Comparison of ENCODE assay signal across 8 mouse cellular contexts in genomic region chr17:25016292-25017132, GRCm38 (mm10). TPM values are rescaled to one million over a fixed set of nuclear protein-coding genes. Genes with fewer than 3 reads are reported as not detected.
DNase-seq lines count a peak whose midpoint lies in the region; ATAC-seq lines count a peak whose summit lies in the region.

No protein-coding gene starts in this region.

- ATAC-seq in hindbrain, embryonic 14.5 days (ENCODE audit: low FRiP score) = peak; percentile 89

- intact Hi-C loops in left cerebral cortex, postnatal 10 days (cut with DNase I) = no loop called here

- peak overlapping the region; percentile 71 for H3K9ac ChIP-seq in hindbrain, embryonic 14.5 days

- peaks cover 16% of the 10 kb centered on the region for H3K4me1 ChIP-seq in hindbrain, embryonic 14.5 days (replicated peaks; ENCODE audit: control insufficient read depth, insufficient read depth, low read length)
- H3K4me1 ChIP-seq in megakaryocyte, embryonic 14.5 days = peaks cover 37% of the 10 kb centered on the region

- peak overlapping the region; percentile 72 for H3K27ac ChIP-seq in hindbrain, embryonic 14.5 days

- H3K4me2 ChIP-seq in hindbrain, embryonic 14.5 days (replicated peaks) = peak overlapping the region; percentile 95

- WGBS in hindbrain, embryonic 14.5 days = under 1% methylated on average over 55 of the region's 55 CpGs

- peak; percentile 87 for DNase-seq in R1 (ENCODE audit: low read depth, low spot score)
- peak; percentile 42 for DNase-seq in cerebellum, adult 9-11 months
- DNase-seq in frontal cortex, postnatal 25 days (ENCODE audit: low spot score in 2 of 2) = peak; percentile 49 to 72
- DNase-seq in hindbrain, embryonic 14.5 days (ENCODE audit: low spot score) = no peak
- peak; percentile 66 to 86 for DNase-seq in left cerebral cortex, postnatal 10 days (ENCODE audit: extremely low spot score in 1 of 2, low spot score in 2 of 2)
- peak; percentile 81 for DNase-seq in right cerebral cortex, adult 18-20 months
- DNase-seq in urinary bladder, postnatal 25 days (ENCODE audit: low spot score) = peak; percentile 55

- H3K27me3 ChIP-seq in hindbrain, embryonic 14.5 days (ENCODE audit: control insufficient read depth, insufficient read depth, low read length) = no peaks in the 10 kb centered on the region
- no peaks in the 10 kb centered on the region for H3K27me3 ChIP-seq in megakaryocyte, embryonic 14.5 days (replicated peaks)

- H3K4me3 ChIP-seq in hindbrain, embryonic 14.5 days (replicated peaks; ENCODE audit: low read length) = peak overlapping the region; percentile 94
- peak overlapping the region; percentile 99 for H3K4me3 ChIP-seq in megakaryocyte, embryonic 14.5 days (replicated peaks)

- H3K9me3 ChIP-seq in hindbrain, embryonic 14.5 days (ENCODE audit: control insufficient read depth, low read length) = no peaks in the 10 kb centered on the region
- H3K9me3 ChIP-seq in megakaryocyte, embryonic 14.5 days = no peaks in the 10 kb centered on the region

- peaks cover 25% of the 10 kb centered on the region for H3K36me3 ChIP-seq in hindbrain, embryonic 14.5 days (replicated peaks; ENCODE audit: control insufficient read depth, insufficient read depth)
- H3K36me3 ChIP-seq in megakaryocyte, embryonic 14.5 days (replicated peaks; ENCODE audit: low read length) = peaks cover 36% of the 10 kb centered on the region

RNA-seq across cellular contexts. Expression of gene Ift140, which starts 0.6 kb away (rescaled TPM):
- polyA plus RNA-seq in hindbrain, embryonic 14.5 days (2014; fragmentation: Nextera tagmentation; extraction: Ambion mirVana) = 15.9 and 20.9 TPM in 2 replicates
- 10 to 100 TPM; 25.4 to 28.9 TPM for total RNA-seq in left cerebral cortex, postnatal 10 days (2021)
- 6.9 and 7.4 TPM in 2 replicates for polyA plus RNA-seq in megakaryocyte, embryonic 14.5 days (2012; ENCODE audit: insufficient read depth, low replicate concordance)

RNA-seq across cellular contexts. Expression of gene Cramp1l, which starts 0.9 kb away (rescaled TPM):
- polyA plus RNA-seq in hindbrain, embryonic 14.5 days (2014; fragmentation: Nextera tagmentation; extraction: Ambion mirVana) = 8.0 and 8.1 TPM in 2 replicates
- total RNA-seq in left cerebral cortex, postnatal 10 days (2021) = 10 to 100 TPM; 24.0 to 25.0 TPM
- polyA plus RNA-seq in megakaryocyte, embryonic 14.5 days (2012; ENCODE audit: insufficient read depth, low replicate concordance) = 4.5 and 5.5 TPM in 2 replicates

RNA-seq across cellular contexts. Expression of gene Jpt2, which starts 56.0 kb away (rescaled TPM):
- 58.2 and 60.6 TPM in 2 replicates for polyA plus RNA-seq in hindbrain, embryonic 14.5 days (2014; fragmentation: Nextera tagmentation; extraction: Ambion mirVana)
- total RNA-seq in left cerebral cortex, postnatal 10 days (2021) = 10 to 100 TPM; 11.9 to 13.1 TPM
- polyA plus RNA-seq in megakaryocyte, embryonic 14.5 days (2012; ENCODE audit: insufficient read depth, low replicate concordance) = 3.5 and 8.6 TPM in 2 replicates
